Mouse (Mus musculus): ENCODE results near the gene Rerg. TPM values are rescaled to one million over a fixed set of nuclear protein-coding genes. Genes with fewer than 3 reads are reported as not detected.

The Rerg gene
- polyA plus RNA-seq, 1 experiment from 2014 or later, result 3.2 TPM

DNA sequence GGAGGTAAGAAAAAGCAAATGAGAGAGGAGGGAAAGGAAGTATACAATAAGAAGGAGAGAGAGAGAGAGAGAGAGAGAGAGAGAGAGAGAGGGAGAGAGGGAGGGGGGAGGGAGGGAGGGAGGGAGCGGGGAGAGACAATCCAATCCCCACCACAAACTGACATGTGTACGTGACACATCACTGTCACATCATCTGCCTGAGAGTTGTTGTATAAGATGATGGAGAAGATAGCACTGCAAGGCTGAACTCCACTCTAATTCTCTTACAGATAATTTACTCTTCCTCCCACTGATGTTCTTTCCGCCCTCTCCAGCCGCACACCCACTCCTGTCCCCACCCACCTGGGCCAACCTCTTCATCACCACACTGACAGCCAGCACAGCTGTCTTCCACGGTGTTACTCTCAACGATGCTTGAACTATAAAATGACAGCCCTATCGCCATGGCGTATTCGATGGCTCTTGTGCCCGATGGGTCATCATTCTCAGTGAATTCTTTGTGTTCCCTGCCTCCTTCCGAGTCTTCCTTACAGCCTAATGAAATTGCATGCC, 18.2 kb upstream of the Rerg start:
- Histone ChIP-seq H3K27ac (no peak overlapping the region), H3K27me3 (no peaks in the 10 kb centered on the region), H3K4me2 (no peak overlapping the region), H3K9me3 (no peaks in the 10 kb centered on the region), H3K36me3 (no peaks in the 10 kb centered on the region), H3K9ac (no peak overlapping the region), H3K4me3 (no peak overlapping the region), H3K4me1 (replicated peaks) (0 out of 2 replicates have a peak, but pooled peaks cover 3% of the 10 kb centered on the region)
- peak; percentile 69; the same call in 1 of the 2 replicates for ATAC-seq (ENCODE audit: low FRiP score)
- WGBS, result 39% methylated on average over 10 of the region's 11 CpGs

DNA sequence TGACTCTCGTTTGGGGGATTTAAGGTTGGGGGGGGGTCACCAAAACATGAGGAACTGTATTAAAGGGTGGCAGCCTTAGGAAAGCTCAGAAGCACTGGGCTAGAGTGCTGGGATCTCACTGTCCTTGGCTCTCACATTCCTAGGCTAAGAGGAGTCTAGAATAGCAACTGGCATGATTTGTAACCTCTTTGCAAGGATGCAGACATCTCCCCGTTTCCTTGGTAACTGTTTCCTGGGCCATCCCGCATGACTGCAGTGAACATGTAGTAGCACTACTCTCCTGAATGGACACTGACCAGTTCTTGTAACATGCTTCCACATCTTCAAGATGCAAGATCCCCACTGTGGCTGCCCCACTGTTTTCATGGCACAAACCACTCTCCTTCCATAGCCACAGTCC, 17.1 kb upstream of the Rerg start:
- Histone ChIP-seq H3K27me3 (no peaks in the 10 kb centered on the region), H3K4me1 (replicated peaks) (0 out of 2 replicates have a peak, but pooled peaks cover 3% of the 10 kb centered on the region), H3K27ac (no peak overlapping the region), H3K4me2 (no peak overlapping the region), H3K4me3 (no peak overlapping the region), H3K9me3 (no peaks in the 10 kb centered on the region), H3K36me3 (no peaks in the 10 kb centered on the region), H3K9ac (no peak overlapping the region)
- 77% methylated on average over 3 of the region's 3 CpGs for WGBS
- ATAC-seq (ENCODE audit: low FRiP score), result no peak

DNA sequence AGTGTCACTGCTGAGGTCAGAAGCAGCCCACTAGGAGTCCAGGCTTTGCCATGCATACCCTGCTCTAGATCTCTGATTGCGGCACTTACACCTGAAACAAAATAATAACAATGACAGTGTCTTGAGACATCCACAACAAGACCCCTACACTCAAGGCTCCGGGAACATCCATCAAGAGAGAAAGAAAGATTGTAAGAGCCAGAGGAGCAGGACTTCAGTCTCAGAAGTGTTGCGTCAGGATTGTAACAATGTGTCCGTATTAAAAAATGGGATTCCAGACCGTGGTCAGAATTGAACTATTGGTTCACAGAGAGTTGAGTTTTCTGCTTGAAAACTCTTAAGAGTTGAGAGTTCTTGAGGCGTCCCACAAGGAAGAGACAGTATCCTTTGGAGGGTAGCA, 10.3 kb upstream of the Rerg start:
- Histone ChIP-seq H3K36me3 (no peaks in the 10 kb centered on the region), H3K4me3 (no peak overlapping the region), H3K4me2 (no peak overlapping the region), H3K9me3 (no peaks in the 10 kb centered on the region), H3K27me3 (no peaks in the 10 kb centered on the region), H3K4me1 (replicated peaks) (peaks cover 3% of the 10 kb centered on the region), H3K27ac (no peak overlapping the region), H3K9ac (no peak overlapping the region)
- WGBS, result 65% methylated on average over 6 of the region's 6 CpGs
- ATAC-seq (ENCODE audit: low FRiP score), result no peak

DNA sequence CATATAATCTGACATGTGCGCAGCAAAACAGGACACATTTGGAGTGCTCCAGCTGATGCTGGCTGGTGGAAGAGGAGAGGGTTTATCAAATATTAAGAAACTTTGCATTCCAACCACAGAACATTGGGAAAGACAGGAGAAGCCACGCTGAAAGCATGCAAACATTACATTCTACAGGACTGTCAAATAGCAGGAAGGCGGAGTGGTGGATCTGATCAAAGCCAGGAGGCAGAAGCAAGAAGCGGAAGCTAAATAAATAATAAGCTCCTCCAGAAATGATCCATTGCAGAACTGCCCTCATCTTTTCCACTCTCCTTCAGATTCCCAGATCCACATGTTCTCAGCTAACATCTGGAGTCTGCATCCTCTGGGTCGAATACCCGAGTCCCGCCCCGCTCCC, 9.8 kb upstream of the Rerg start:
- no peaks in the 10 kb centered on the region for H3K27me3 ChIP-seq
- WGBS, result 53% methylated on average over 8 of the region's 8 CpGs
- H3K27ac ChIP-seq, result no peak overlapping the region
- no peak overlapping the region for H3K4me2 ChIP-seq
- no peak overlapping the region for H3K4me3 ChIP-seq
- peaks cover 3% of the 10 kb centered on the region for H3K4me1 ChIP-seq (replicated peaks)
- H3K9me3 ChIP-seq, result no peaks in the 10 kb centered on the region
- no peaks in the 10 kb centered on the region for H3K36me3 ChIP-seq
- ATAC-seq (ENCODE audit: low FRiP score), result no peak
- H3K9ac ChIP-seq, result no peak overlapping the region

DNA sequence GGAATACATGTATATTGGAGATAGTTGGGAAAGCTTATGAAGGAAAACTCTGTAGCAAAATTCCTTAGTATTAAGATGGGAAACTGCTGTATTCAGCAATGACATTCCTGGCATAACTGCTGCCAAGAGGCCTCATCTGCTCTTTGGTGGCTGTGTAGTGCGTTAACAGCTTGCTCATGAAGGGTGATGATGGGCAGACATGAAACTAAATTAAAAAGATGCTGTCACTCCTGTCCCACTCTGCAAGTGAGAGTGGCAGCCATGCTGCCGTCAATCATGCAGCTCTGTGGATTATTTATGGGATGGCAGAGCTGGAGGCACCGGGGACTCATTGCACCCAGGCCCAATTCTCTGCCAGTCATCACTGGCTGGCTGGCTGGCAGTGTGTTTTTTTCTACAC, 8.7 kb upstream of the Rerg start:
- no peak overlapping the region for H3K27ac ChIP-seq
- no peak overlapping the region for H3K9ac ChIP-seq
- H3K36me3 ChIP-seq, result no peaks in the 10 kb centered on the region
- no peak overlapping the region for H3K4me2 ChIP-seq
- H3K27me3 ChIP-seq, result no peaks in the 10 kb centered on the region
- H3K4me3 ChIP-seq, result no peak overlapping the region
- no peaks in the 10 kb centered on the region for H3K9me3 ChIP-seq
- H3K4me1 ChIP-seq (replicated peaks), result peaks cover 3% of the 10 kb centered on the region
- ATAC-seq (ENCODE audit: low FRiP score), result no peak
- 47% methylated on average over 3 of the region's 3 CpGs for WGBS

DNA sequence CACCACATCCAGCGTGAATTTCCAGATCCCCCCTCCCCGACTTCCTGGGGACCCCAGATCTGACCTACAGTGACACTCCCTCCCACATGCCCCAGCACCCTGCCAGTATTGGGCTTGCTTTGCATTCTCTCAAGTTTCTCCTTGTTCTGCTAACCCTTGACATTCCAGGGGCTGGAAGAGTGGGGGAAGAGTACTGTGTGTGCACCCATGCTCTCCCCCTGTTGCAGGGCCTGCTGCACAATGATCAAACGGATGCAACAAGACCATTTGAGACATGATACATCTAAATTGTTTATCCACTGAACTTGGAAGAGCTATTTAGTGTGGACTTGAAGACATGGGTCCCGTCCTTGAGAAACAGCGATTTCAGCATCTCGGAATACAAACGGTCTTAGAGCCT, 349 bp upstream of the Rerg start:
- H3K9me3 ChIP-seq, result no peaks in the 10 kb centered on the region
- H3K4me2 ChIP-seq, result no peak overlapping the region
- H3K4me1 ChIP-seq (replicated peaks), result peaks cover 16% of the 10 kb centered on the region
- H3K36me3 ChIP-seq, result no peaks in the 10 kb centered on the region
- H3K27me3 ChIP-seq, result peaks cover 30% of the 10 kb centered on the region
- ATAC-seq (ENCODE audit: low FRiP score), result no peak
- no peak overlapping the region for H3K9ac ChIP-seq
- no peak overlapping the region for H3K27ac ChIP-seq
- H3K4me3 ChIP-seq, result no peak overlapping the region
- WGBS, result 37% methylated on average over 7 of the region's 7 CpGs

DNA sequence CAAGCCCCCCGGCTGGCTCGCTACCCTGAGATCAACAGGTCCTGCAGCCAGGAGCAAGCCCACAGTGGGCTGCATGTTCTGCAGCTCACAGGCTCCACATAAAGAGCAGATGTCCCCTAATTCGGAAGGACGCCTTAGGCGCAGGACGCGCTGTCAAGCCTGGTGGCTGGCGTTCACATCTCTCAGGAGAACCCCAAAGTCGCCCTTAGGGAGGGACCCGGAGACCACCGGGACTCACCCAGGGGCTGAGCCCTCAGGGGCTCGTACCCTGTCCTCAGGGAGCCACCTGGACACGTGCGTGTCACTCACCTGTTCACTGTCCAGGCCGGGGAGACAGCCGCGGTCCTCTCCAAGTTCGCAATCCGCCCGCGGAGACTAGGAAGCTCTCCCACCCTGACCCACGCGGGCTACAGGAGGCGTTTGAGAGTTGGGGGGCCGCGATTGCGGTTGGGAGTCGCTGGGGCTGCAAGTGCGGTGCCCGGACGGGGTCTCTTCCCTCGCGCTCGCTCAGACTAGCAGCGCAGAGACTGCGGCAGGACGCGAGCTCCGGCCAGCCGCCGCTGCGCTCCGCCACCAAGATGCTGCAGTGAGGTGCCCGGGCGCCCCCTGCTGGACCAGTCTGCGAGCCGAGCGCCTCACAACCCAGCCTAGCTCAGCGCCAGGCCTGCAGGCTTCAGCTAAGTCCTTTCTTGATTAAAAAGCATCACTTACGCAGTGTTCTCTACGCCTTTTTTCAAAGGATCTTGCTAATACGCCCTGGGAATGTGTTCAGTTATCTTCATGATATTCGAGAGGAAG, 927 bp downstream of the Rerg start:
- WGBS, result under 1% methylated on average over 53 of the region's 53 CpGs
- Histone ChIP-seq H3K4me1 (replicated peaks) (peaks cover 16% of the 10 kb centered on the region), H3K9ac (peak overlapping the region; percentile 70), H3K4me3 (peak overlapping the region; percentile 53), H3K27me3 (peaks cover 30% of the 10 kb centered on the region), H3K4me2 (peak overlapping the region; percentile 93), H3K9me3 (no peaks in the 10 kb centered on the region), H3K27ac (no peak overlapping the region), H3K36me3 (no peaks in the 10 kb centered on the region)
- ATAC-seq (ENCODE audit: low FRiP score), result peak; percentile 94

DNA sequence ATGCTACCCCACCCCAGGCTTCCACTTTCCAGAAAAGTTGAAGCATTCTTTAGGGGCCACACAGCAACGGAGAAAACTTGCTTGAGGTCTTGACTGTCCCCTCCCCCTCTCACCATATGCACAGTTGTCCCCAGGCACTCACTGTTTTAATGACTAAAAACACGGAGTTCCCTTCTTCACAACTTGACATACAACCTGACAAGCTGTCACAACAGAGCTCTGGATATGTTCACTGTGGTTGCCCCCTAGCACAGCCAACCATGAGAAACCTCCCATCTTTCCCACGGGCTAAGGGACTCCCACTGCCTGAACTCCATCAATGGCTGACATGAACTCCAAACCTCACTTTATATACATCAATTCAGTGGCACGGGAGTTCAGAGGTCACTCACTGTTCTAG, 3.5 kb downstream of the Rerg start:
- H3K27ac ChIP-seq, result no peak overlapping the region
- H3K4me1 ChIP-seq (replicated peaks), result peaks cover 16% of the 10 kb centered on the region
- no peaks in the 10 kb centered on the region for H3K9me3 ChIP-seq
- peaks cover 30% of the 10 kb centered on the region for H3K27me3 ChIP-seq
- no peak for ATAC-seq (ENCODE audit: low FRiP score)
- WGBS, result 49% methylated on average over 4 of the region's 4 CpGs
- no peak overlapping the region for H3K4me3 ChIP-seq
- no peak overlapping the region for H3K4me2 ChIP-seq
- H3K9ac ChIP-seq, result no peak overlapping the region
- no peaks in the 10 kb centered on the region for H3K36me3 ChIP-seq

DNA sequence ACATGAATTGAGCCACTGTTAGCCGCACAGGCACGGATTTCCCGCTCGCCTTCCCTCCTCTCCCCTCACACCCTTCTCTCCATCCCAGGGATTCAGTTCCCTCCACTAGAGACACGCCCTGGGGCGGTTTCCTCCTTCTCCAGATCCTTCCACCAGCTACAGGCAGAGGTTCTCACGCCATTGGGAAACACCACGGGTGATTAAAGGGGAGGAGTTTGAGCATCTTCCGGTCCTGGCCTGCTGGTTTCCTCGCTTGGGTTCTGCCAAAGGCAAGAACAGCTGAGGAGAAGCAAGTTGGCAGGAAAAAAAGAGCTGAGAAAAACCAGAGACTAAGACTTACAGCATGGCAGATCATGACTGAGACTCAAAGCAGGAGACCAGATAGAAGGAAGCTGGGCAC, 6.7 kb downstream of the Rerg start:
- Histone ChIP-seq H3K4me1 (replicated peaks) (0 out of 2 replicates have a peak, but pooled peaks cover under 1% of the 10 kb centered on the region), H3K27ac (no peak overlapping the region), H3K4me2 (no peak overlapping the region), H3K4me3 (no peak overlapping the region), H3K9ac (no peak overlapping the region), H3K36me3 (no peaks in the 10 kb centered on the region), H3K27me3 (peaks cover 14% of the 10 kb centered on the region), H3K9me3 (no peaks in the 10 kb centered on the region)
- no peak for ATAC-seq (ENCODE audit: low FRiP score)
- WGBS, result 75% methylated on average over 10 of the region's 10 CpGs

DNA sequence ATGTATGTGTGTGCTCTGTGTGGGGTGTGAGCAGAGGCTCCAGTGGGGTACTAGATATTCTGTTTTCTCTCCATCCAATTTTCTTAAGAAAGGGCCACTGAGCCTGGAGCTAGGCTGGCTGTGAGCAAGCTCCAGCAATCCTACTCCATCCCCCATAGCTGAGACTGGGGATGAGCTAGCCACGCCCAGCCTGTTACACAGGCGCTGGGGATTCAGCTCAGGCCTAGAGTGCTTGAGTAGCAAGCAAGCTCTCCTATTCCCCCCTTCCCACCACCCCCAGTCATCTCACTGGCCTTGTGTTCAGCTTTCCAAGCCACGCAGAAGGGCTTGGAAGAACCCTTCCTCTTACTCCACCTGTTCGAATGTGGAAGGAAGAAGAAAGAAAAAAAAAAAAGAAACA, 7.2 kb downstream of the Rerg start:
- Histone ChIP-seq H3K4me3 (no peak overlapping the region), H3K9ac (no peak overlapping the region), H3K4me2 (no peak overlapping the region), H3K4me1 (replicated peaks) (no peaks in the 10 kb centered on the region), H3K9me3 (no peaks in the 10 kb centered on the region), H3K27ac (no peak overlapping the region), H3K36me3 (no peaks in the 10 kb centered on the region), H3K27me3 (peaks cover 8% of the 10 kb centered on the region)
- WGBS, result 87% methylated on average over 4 of the region's 4 CpGs
- no peak for ATAC-seq (ENCODE audit: low FRiP score)

DNA sequence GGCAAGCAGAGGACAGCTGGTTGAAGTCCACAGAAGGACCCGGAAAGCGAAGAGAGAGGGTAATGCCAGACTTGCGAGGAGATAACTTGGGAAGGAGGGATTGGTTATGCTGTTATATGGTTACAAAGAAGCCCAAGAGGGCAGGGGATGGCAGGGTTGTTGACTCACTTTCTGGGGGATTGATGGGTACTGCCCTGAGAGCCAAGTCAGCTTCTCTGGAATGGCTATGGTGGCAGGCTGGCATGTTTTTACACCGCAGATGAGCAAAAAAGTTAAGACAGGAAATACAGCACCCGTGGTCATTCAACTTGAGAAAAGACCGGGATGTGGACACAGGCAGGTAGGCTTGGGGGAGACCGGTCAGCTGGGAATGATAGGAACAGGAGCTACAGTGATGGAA, 7.8 kb downstream of the Rerg start:
- peaks cover 3% of the 10 kb centered on the region; the same call in 1 of the 2 replicates for H3K27me3 ChIP-seq
- H3K4me3 ChIP-seq, result no peak overlapping the region
- H3K4me2 ChIP-seq, result no peak overlapping the region
- H3K36me3 ChIP-seq, result no peaks in the 10 kb centered on the region
- no peak for ATAC-seq (ENCODE audit: low FRiP score)
- H3K4me1 ChIP-seq (replicated peaks), result no peaks in the 10 kb centered on the region
- no peaks in the 10 kb centered on the region for H3K9me3 ChIP-seq
- no peak overlapping the region for H3K9ac ChIP-seq
- no peak overlapping the region for H3K27ac ChIP-seq
- WGBS, result 95% methylated on average over 7 of the region's 7 CpGs

DNA sequence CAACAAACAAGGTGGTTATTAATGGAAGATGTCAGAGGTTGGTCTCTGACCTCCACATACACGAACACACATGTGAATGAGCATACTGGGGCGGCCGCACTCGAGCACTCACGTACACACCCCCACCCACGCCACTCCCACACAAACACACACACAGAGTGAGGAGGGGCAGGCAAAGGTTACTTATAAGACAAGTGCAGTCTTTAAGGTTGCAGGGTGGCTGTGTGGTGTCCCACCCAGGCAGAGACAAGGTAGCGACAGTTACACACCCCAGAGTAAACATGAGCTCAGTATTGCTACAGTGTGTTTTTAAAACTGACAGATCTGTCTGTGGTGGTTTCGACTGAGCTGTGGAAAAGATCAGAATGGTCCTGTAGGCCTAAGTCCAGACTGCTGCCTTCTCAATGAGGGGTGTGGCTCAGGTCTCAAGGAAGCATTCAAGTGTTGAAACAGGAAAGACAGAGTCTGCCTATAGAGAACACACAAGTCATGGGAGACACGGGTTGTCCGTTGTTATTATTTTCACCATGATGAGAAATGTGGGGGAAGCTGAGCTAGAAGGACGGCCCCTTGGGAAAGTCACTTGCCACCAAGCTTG, 8.7 kb downstream of the Rerg start:
- no peak overlapping the region for H3K27ac ChIP-seq
- H3K36me3 ChIP-seq, result no peaks in the 10 kb centered on the region
- ATAC-seq (ENCODE audit: low FRiP score), result no peak
- no peaks in the 10 kb centered on the region for H3K9me3 ChIP-seq
- no peak overlapping the region for H3K4me2 ChIP-seq
- H3K9ac ChIP-seq, result no peak overlapping the region
- WGBS, result 87% methylated on average over 11 of the region's 11 CpGs
- no peaks in the 10 kb centered on the region for H3K27me3 ChIP-seq
- H3K4me3 ChIP-seq, result no peak overlapping the region
- no peaks in the 10 kb centered on the region for H3K4me1 ChIP-seq (replicated peaks)

Measured in hindbrain, embryonic 13.5 days (tissue).